Mouse (Mus musculus) fat pad, adult 2 months (tissue): ENCODE data around the gene Tmem131.

Experiments used
- DNase-seq: peaks from one replicate; pipeline ENCODE4 v3.0.0-alpha.2; 2011; ENCODE audit warnings: low read depth, low spot score; ENCODE audit errors: extremely low read depth

Tmem131 gene

DNA sequence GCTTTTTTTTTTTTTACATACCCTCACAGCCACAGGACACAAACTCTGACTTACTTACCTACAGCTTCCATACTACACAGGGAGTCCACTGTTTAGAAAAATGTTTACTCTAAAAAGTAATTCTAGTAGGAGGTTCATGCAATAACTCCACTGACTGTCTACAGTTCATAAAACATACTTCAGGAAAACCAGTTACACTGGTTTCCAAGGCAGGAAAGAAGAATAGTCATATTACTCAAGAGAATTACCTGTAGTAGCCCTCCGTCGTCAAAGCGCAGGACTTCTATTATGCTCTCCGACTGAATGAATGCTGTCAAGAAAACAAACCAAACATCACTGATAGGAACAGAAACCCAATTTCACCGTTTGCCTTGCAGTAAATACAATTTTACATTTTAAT is 54.5 kb downstream of the Tmem131 start:
- peak; percentile 52 for DNase-seq

DNA sequence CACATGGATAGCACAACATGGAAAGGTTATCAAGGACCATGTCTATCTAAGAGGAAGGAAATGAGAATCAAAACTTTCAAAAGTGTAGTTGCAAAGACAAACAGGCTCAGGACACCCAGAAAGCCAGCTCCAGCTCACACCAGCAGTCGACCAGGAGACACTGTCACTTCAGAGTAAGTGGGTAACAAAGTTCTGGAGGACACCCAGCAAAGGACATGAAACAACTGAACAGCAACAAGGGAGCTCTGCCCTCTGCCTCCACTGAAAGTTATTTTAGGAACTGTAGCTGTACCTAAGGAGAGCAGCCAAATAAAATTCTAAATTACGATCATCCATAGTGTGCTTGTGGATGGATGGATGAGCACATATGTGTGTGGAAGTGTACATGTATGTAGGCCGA is 56.3 kb downstream of the Tmem131 start:
- no peak for DNase-seq

DNA sequence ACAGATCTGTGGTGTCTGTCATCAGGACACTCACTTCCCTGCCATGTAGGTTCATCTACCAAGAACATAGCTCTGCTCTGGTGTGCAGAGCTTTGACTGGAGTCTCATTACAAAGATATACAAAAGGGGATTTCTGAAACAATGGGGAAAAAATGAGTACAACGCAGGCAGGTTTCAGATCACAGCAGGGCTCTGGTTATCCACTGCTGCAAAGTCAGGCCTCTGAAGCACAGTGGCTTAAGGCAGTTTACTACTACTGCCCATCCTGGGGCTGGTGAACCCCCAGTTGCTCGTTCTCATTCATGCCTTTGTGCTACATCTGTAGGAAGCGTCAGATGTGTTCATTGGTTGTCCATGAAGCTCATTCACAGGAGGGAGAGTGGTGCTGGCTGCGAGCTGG is 57.0 kb downstream of the Tmem131 start:
- DNase-seq, result no peak

DNA sequence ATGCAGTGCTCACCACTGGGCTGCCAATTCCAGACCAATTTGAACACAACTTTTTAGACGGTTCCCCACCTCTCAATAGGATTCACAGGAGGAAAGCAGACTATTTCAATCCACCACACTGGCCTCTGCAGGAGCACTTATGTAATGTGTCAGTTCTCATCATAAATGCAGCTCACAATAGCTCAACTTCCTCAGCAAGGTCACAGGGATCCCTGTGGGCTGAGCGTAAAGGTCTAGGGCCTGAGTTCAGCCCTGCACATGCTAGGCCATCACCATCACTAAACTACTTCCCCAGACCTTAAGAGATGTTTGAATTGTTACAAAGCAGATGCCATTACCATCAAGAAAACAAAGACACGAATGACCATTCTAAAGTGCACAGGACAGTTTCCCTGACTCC is 58.9 kb downstream of the Tmem131 start:
- DNase-seq, result no peak

DNA sequence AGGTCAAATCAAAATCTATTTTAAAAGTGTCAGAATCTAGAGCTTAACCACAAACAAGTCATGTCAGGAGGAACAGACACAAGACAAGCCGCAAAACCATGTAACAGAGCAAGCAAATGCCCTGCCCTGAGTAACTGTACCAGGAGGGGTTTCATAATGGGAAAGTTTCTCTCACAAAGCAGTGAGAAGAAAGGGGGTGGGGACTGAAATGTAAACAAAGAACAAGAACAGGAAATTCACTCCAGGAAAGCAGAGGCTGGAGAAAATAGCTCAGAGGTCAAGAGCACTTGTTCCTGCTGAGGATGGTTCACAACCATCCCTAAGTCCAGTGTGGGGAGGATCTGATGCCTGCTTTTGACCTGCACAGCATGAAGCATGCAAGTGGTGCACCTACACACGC is 59.7 kb downstream of the Tmem131 start:
- DNase-seq, result no peak

DNA sequence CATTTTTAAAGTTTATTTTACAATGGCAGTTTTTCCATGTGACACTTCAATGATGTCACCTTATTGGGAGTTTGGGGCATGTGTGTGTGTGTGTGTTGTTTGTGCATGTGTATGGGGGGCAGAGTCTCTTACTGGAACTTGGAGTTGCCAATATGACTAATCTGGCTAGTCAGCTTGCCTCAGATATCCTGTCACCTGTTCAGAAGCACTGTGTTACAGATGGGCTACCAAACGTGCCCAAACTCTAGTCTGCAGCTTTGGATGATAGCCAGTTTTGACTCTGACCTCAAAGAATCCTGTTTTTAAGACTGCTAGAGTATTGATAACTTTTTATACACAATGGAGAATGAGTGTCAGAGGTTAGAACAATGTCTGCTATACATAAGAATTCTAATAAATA is 64.3 kb downstream of the Tmem131 start:
- DNase-seq, result no peak

DNA sequence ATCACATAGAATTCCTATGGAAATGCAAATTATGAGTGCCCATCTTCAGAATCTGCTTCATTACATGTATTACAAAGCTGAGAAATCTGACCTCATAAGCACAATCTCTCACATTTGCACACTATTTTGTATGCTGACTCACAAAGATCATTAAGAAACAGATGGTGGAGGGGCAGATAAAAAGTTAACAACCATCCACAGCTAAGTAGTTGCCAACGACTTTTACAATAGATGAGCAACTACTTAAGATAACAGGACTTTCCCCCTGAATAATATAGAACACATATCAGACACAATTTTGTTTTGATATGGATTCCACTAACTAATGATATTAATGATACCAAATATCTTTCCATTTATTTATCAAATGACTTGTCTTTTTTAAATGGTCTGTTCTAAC is 66.3 kb downstream of the Tmem131 start:
- DNase-seq, result no peak

DNA sequence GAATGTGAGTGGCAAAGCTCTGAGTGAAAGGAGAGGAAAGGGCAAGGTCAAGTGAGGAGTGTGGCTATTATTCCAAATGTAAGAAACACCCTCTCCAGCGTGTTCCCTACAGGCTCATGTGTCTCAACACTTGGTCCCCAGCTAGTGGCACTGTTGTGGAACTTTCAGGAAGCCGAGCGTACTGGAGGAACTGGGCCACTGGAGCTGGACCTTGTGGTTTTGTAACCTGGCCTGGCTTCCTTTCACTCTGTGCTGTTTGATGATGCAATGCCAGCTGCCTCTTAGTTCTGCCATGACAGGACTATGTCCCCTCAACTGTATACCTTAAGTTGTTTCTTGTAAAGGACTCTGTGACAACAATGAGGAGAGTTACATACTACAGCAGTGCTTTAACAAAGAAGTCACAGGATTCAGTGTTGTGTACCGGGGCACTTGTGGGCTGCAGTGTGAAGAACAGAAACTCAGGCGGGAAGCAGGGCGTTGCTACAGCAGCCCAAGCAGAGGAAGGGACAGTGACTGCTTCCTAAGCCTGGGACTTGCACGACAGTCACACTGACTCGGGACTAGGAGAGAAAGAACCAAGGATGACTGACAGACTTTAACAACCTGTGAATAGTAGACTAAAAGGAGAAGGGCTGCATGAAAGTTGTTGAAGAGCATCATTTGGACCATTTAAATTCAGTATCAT is 68.4 kb downstream of the Tmem131 start:
- peak; percentile 34 for DNase-seq

DNA sequence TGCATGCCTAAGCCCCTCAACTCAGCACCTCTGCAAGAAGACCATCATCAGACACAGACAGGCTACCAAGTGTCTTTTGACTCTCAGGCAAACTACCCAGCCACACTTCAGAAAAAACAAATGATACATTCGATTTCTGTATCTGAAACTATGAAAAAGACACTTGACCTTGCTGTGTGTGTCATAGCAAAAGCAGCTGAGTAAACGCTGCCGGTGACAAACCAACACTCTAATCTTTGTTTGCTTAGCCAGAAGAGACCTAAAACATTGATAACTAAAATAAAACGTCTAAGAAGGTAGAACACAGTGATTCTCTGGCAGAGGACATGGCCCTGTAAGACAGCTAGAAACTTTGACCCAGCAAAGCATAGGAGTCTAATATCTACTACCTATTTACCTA is 72.2 kb downstream of the Tmem131 start:
- no peak for DNase-seq

DNA sequence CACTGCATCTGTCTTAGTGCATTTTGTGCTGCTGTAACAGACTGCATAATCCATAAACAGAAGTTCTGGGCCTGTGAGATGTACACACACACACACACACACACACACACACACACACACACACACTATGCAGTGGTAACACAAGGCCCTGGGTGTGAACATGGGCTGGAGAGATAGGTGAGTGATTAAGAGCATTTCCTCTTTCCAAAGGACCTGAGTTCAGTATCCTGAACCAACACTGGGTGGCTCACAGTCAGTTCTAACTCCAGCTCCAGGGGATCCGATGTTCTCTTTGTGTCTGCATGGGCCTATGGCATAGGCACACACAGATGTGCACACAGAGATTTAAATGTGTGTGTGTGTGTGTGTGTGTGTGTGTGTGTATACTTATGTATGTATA is 72.9 kb downstream of the Tmem131 start:
- DNase-seq, result no peak

GRCm38 (mm10) chr1:36864757-36865156 is 78.7 kb downstream of the Tmem131 start:
- no peak for DNase-seq

DNA sequence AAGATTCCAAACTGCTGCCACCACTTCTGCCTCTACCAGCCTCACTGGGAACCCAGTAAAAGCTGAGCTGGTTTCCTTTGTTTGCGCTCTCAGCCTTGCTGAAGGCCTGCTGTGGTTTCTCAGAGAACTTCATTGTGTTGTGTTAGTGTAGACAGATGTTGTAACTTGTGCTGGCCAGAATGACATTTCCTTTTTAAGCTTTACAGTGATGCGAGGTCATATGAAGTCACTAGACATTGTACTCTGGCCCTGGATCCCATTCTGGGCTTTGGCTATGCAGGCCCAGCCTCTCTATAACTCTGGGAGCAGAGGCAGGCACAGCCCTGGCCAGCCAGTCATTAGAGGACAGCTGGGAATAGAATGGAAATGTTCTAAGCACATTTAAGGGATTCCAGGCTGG is 81.7 kb downstream of the Tmem131 start:
- DNase-seq, result no peak

GRCm38 (mm10) chr1:36860876-36861275 is 82.6 kb downstream of the Tmem131 start:
- DNase-seq, result no peak

DNA sequence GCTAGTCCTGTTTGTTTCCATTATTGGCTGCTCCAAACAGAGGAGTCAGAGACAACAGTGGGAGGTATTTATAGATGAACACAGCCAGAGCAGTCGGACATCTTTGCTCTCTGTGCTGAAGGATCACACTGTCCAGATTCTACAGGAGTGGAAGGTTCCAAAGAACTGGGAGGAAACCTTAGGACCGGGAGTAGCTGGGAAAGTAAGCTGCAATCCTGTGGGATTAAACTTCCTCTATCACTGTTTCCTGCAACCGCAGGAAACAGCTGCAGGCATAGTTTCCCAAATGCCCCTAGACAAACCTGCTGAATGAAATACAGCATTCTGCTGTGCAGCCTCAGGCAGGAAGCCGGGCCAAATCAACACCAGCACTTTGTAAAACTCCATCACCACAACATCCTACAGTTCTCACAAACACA is 83.0 kb downstream of the Tmem131 start:
- no peak for DNase-seq

GRCm38 (mm10) chr1:36857081-36857480 is 86.4 kb downstream of the Tmem131 start:
- DNase-seq, result no peak

- no peak for DNase-seq
These were observed 89.2 kb downstream of the Tmem131 start for GRCm38 (mm10) chr1:36854198-36854765.

GRCm38 (mm10) chr1:36852085-36852484 is 91.4 kb downstream of the Tmem131 start:
- no peak for DNase-seq

DNA sequence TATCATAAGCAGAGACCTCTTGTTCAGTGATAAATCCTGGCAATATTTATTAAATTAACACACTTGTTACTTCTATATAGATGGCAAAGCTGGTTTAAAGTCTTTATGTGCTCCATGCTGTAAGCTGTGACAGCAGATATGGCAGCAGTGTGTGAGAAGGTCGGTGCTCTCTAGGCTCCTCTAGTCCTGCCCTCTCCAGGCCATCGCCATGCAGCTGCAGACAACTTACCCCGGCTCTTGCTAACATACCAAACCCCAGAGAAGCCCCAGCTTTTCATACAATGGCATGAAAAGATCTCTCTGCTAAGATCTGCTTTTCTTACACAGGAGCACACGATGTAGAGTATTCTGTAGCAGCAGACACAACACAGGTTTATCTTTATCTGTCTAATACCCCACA is 92.1 kb downstream of the Tmem131 start:
- DNase-seq, result no peak

DNA sequence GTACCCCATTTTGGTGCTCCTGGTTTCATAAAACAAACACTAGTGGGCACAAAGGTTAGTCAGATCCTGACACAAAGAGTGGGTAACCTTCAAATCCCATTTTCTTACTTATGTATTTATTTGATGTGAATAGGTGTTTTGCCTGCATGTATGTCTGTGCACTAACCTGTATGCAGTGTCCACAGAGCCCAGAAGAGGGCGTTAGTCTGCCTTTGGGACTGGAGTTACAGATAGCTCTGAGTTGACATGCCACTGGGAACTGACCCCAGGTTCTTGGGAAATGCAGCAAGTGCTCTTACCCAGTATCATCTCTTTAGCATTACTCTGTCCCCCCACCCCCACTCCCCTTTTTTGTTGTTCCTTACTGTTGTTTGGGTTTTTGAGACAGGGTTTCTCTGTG is 95.4 kb downstream of the Tmem131 start:
- no peak for DNase-seq

GRCm38 (mm10) chr1:36847276-36847675 is 96.2 kb downstream of the Tmem131 start:
- DNase-seq, result no peak

- DNase-seq, result no peak
These were observed 98.4 kb downstream of the Tmem131 start for GRCm38 (mm10) chr1:36845031-36845430.

DNA sequence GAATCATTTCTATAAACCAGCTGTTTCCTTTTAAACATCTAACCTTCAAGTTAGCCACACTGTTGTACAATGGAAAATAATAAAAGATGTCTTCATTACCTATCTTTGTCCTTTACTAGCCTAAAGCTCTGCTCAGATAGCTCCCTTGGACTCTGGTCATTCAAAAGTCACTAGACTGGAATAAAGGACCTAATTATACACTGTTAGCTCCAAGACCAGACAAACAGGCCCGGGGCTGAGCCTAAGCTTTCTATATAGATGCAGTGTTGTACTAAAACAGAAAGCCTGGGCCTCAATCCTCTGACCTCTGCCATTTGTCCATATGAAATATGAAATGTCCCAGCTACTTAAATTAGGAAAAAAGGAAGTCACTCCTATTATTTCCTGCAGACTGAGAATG is 101.7 kb downstream of the Tmem131 start:
- DNase-seq, result no peak

- DNase-seq, result no peak
These were observed 102.5 kb downstream of the Tmem131 start for GRCm38 (mm10) chr1:36840959-36841358.
